Mouse (Mus musculus): ENCODE measurements at regions not wholly inside any gene's neighbourhood (a gene's known extent, or its start where the extent isn't known, plus 50 kb on each side); places are given as distances from the start of the nearest gene placed in this dataset.

GRCm38 (mm10) chr10:37960051-37960450 is 821.3 kb upstream of the Marcks start:
- no peaks in the 10 kb centered on the region for H3K9me3 ChIP-seq (ENCODE audit: control insufficient read depth, low read length)
- H3K4me1 ChIP-seq (replicated peaks; ENCODE audit: control insufficient read depth in 2 of 2, insufficient read depth in 2 of 2, low read length in 1 of 2): no peaks in the 10 kb centered on the region
- no peaks in the 10 kb centered on the region for H3K36me3 ChIP-seq (replicated peaks; ENCODE audit: control insufficient read depth, insufficient read depth, low read depth)
- ATAC-seq (ENCODE audit: insufficient read depth) (no peak), DNase-seq (ENCODE audit: low read depth in 3 of 3, low spot score in 3 of 3) (no peak)
- H3K4me2 ChIP-seq (ENCODE audit: low read depth): no peak overlapping the region
- H3K9ac ChIP-seq (replicated peaks): no peak overlapping the region
- H3K27me3 ChIP-seq (ENCODE audit: control insufficient read depth, insufficient read depth, low read length): no peaks in the 10 kb centered on the region
- H3K4me3 ChIP-seq (ENCODE audit: insufficient read depth in 1 of 2, low read depth in 2 of 2, low read length in 2 of 2): no peak overlapping the region
- no peak for TF ChIP-seq EP300 (IDR thresholded peaks at IDR 0.05; ENCODE audit: low read depth)
- TF ChIP-seq CTCF (IDR thresholded peaks at IDR 0.05; ENCODE audit: low read depth): no peak
- no peak overlapping the region for H3K27ac ChIP-seq

- H3K9ac ChIP-seq (replicated peaks): no peak overlapping the region
- H3K27ac ChIP-seq: no peak overlapping the region
- no peaks in the 10 kb centered on the region for H3K36me3 ChIP-seq (replicated peaks; ENCODE audit: control insufficient read depth, insufficient read depth, low read depth)
- H3K4me2 ChIP-seq (ENCODE audit: low read depth): no peak overlapping the region
- H3K4me3 ChIP-seq (ENCODE audit: insufficient read depth in 1 of 2, low read depth in 2 of 2, low read length in 2 of 2): no peak overlapping the region
- peaks cover 0 to 2% of the 10 kb centered on the region in 2 experiments; a peak in 1 of 4 replicates for H3K4me1 ChIP-seq (replicated peaks; ENCODE audit: control insufficient read depth in 2 of 2, insufficient read depth in 2 of 2, low read length in 1 of 2)
- ATAC-seq (ENCODE audit: insufficient read depth): no peak
- no peaks in the 10 kb centered on the region for H3K27me3 ChIP-seq (ENCODE audit: control insufficient read depth, insufficient read depth, low read length)
- 3% methylated on average over 2 of the region's 2 CpGs for WGBS (ENCODE audit: insufficient replicate concordance)
- H3K9me3 ChIP-seq (ENCODE audit: control insufficient read depth, low read length): no peaks in the 10 kb centered on the region
- no peak for DNase-seq (ENCODE audit: low read depth in 3 of 3, low spot score in 3 of 3)
- TF ChIP-seq CTCF (IDR thresholded peaks at IDR 0.05; ENCODE audit: low read depth) (no peak), EP300 (IDR thresholded peaks at IDR 0.05; ENCODE audit: low read depth) (no peak)
Observed at GRCm38 (mm10) chr10:37914780-37915179, 776.1 kb upstream of the Marcks start.

- Histone ChIP-seq H3K4me2 (ENCODE audit: low read depth) (no peak overlapping the region), H3K27me3 (ENCODE audit: control insufficient read depth, insufficient read depth, low read length) (no peaks in the 10 kb centered on the region), H3K4me1 (replicated peaks; ENCODE audit: control insufficient read depth in 2 of 2, insufficient read depth in 2 of 2, low read length in 1 of 2) (no peaks in the 10 kb centered on the region), H3K9me3 (ENCODE audit: control insufficient read depth, low read length) (no peaks in the 10 kb centered on the region), H3K36me3 (replicated peaks; ENCODE audit: control insufficient read depth, insufficient read depth, low read depth) (no peaks in the 10 kb centered on the region), H3K4me3 (ENCODE audit: insufficient read depth in 1 of 2, low read depth in 2 of 2, low read length in 2 of 2) (no peak overlapping the region), H3K27ac (no peak overlapping the region), H3K9ac (replicated peaks) (no peak overlapping the region)
- ATAC-seq (ENCODE audit: insufficient read depth): no peak
- TF ChIP-seq CTCF (IDR thresholded peaks at IDR 0.05; ENCODE audit: low read depth) (no peak), EP300 (IDR thresholded peaks at IDR 0.05; ENCODE audit: low read depth) (no peak)
- no peak for DNase-seq (ENCODE audit: low read depth in 3 of 3, low spot score in 3 of 3)
Observed at GRCm38 (mm10) chr10:37911669-37912068, 772.9 kb upstream of the Marcks start.

- H3K36me3 ChIP-seq (replicated peaks; ENCODE audit: control insufficient read depth, insufficient read depth, low read depth): no peaks in the 10 kb centered on the region
- no peak overlapping the region for H3K9ac ChIP-seq (replicated peaks)
- H3K4me2 ChIP-seq (ENCODE audit: low read depth): no peak overlapping the region
- no peak for ATAC-seq (ENCODE audit: insufficient read depth)
- H3K27ac ChIP-seq: no peak overlapping the region
- no peak for TF ChIP-seq EP300 (IDR thresholded peaks at IDR 0.05; ENCODE audit: low read depth)
- no peak for TF ChIP-seq CTCF (IDR thresholded peaks at IDR 0.05; ENCODE audit: low read depth)
- no peak for DNase-seq (ENCODE audit: low read depth in 3 of 3, low spot score in 3 of 3)
- H3K9me3 ChIP-seq (ENCODE audit: control insufficient read depth, low read length): no peaks in the 10 kb centered on the region
- H3K4me1 ChIP-seq (replicated peaks; ENCODE audit: control insufficient read depth in 2 of 2, insufficient read depth in 2 of 2, low read length in 1 of 2): no peaks in the 10 kb centered on the region
- H3K27me3 ChIP-seq (ENCODE audit: control insufficient read depth, insufficient read depth, low read length): no peaks in the 10 kb centered on the region
- no peak overlapping the region for H3K4me3 ChIP-seq (ENCODE audit: insufficient read depth in 1 of 2, low read depth in 2 of 2, low read length in 2 of 2)
- 51% methylated on average over 2 of the region's 2 CpGs for WGBS (ENCODE audit: insufficient replicate concordance)
Observed at GRCm38 (mm10) chr10:37908276-37908675, 769.6 kb upstream of the Marcks start.

GRCm38 (mm10) chr10:37907731-37908130 is 769.0 kb upstream of the Marcks start:
- Histone ChIP-seq H3K9me3 (ENCODE audit: control insufficient read depth, low read length) (no peaks in the 10 kb centered on the region), H3K4me2 (ENCODE audit: low read depth) (no peak overlapping the region), H3K9ac (replicated peaks) (no peak overlapping the region), H3K27me3 (ENCODE audit: control insufficient read depth, insufficient read depth, low read length) (no peaks in the 10 kb centered on the region), H3K36me3 (replicated peaks; ENCODE audit: control insufficient read depth, insufficient read depth, low read depth) (no peaks in the 10 kb centered on the region), H3K4me1 (replicated peaks; ENCODE audit: control insufficient read depth in 2 of 2, insufficient read depth in 2 of 2, low read length in 1 of 2) (no peaks in the 10 kb centered on the region), H3K27ac (no peak overlapping the region), H3K4me3 (ENCODE audit: insufficient read depth in 1 of 2, low read depth in 2 of 2, low read length in 2 of 2) (no peak overlapping the region)
- DNase-seq (ENCODE audit: low read depth in 3 of 3, low spot score in 3 of 3) (no peak), ATAC-seq (ENCODE audit: insufficient read depth) (no peak)
- WGBS (ENCODE audit: insufficient replicate concordance): 45% methylated on average over 1 of the region's 1 CpGs
- TF ChIP-seq CTCF (IDR thresholded peaks at IDR 0.05; ENCODE audit: low read depth): no peak
- no peak for TF ChIP-seq EP300 (IDR thresholded peaks at IDR 0.05; ENCODE audit: low read depth)

GRCm38 (mm10) chr10:37887961-37888360 is 749.2 kb upstream of the Marcks start:
- Histone ChIP-seq H3K27ac (no peak overlapping the region), H3K36me3 (replicated peaks; ENCODE audit: control insufficient read depth, insufficient read depth, low read depth) (no peaks in the 10 kb centered on the region), H3K27me3 (ENCODE audit: control insufficient read depth, insufficient read depth, low read length) (no peaks in the 10 kb centered on the region), H3K4me3 (ENCODE audit: insufficient read depth in 1 of 2, low read depth in 2 of 2, low read length in 2 of 2) (no peak overlapping the region), H3K4me1 (replicated peaks; ENCODE audit: control insufficient read depth in 2 of 2, insufficient read depth in 2 of 2, low read length in 1 of 2) (no peaks in the 10 kb centered on the region), H3K9me3 (ENCODE audit: control insufficient read depth, low read length) (no peaks in the 10 kb centered on the region), H3K4me2 (ENCODE audit: low read depth) (no peak overlapping the region), H3K9ac (replicated peaks) (no peak overlapping the region)
- no peak for ATAC-seq (ENCODE audit: insufficient read depth)
- 52% methylated on average over 1 of the region's 1 CpGs for WGBS (ENCODE audit: insufficient replicate concordance)
- DNase-seq (ENCODE audit: low read depth in 3 of 3, low spot score in 3 of 3): no peak
- TF ChIP-seq CTCF (IDR thresholded peaks at IDR 0.05; ENCODE audit: low read depth): no peak
- no peak for TF ChIP-seq EP300 (IDR thresholded peaks at IDR 0.05; ENCODE audit: low read depth)
